Mouse (Mus musculus): ENCODE data around the gene Zfx.
A peak's percentile ranks its signal among the peaks of the same experiment; 100 is the strongest.

The Zfx gene

DNA sequence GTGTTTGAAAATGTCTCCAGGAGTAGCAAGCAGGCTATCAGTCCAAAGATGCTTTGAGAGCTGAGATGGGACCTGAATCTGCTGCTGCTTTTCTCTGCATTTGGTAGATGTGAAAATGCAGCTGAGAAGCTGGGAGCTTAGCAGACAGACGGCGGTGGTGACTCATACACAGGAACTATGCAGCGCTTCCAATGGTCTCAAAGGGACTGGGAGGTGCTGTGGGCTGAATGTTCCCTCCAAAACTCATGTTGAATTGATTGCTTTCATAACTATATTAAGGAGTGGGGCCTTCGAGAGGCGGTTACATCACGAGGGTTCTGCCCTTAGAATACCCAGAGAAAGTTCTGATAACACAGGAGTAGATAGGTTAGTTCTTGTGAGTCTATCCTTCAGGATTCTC is 62.3 kb downstream of the Zfx start:
- no peak for DNase-seq (ENCODE audit: low read depth, low spot score)

DNA sequence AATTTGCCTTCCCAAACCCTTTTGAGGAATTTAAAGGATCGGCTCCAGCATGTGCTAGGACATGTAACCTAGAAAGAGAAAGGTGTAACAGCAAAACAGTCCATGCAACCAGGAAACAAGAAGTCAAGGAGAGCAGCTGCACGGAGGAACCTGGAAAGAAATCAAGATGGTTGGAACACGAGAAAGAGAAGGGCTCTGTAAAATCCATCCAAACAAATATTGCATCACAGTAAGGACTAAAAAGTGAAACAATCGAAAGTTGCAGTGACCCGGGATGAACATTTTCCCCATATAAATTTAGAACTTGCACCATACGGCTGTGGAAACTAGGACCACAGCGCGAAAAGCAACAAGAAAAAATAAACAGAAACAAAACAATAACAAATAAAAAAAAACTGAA is 62.8 kb downstream of the Zfx start:
- no peak for DNase-seq (ENCODE audit: low read depth, low spot score)

DNA sequence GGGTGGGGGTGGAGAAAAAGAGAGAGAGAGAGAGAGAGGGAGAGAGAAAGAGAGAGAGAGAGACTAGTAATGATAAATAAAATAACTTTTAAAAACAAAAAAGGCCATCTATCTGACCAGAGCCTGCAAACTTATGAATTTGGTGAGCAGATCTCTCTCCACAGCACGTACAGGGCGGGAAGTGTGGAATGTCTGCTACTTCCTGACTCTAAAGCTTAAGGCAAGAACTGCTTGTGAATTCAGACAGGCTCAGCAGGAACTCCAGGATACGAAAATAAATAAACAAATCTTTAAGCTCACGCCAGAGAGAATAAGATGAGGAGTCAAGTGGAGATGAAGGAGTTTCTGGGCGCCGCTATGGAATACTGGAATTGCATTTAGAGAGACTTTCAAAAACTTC is 64.8 kb downstream of the Zfx start:
- no peak for DNase-seq (ENCODE audit: low read depth, low spot score)

DNA sequence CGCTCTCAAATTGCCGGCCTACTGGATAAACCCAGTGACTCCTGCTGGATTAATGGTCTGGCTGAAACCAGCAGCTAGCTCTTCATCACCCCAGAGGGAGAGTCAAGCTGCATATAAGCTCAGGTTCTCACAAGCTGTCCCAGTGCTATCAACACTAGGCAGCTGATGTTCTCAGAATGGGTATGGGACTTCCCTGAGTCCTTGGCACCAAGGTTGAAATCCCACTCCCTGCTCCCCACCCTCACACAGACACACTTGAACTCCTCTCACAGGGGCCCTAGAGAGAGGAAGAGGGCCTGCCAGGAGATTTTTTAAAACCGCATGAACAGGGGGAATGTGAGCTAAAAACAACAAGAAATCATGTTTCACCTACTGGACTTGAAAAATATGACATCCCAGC is 74.5 kb downstream of the Zfx start:
- DNase-seq (ENCODE audit: low read depth, low spot score), result no peak

DNA sequence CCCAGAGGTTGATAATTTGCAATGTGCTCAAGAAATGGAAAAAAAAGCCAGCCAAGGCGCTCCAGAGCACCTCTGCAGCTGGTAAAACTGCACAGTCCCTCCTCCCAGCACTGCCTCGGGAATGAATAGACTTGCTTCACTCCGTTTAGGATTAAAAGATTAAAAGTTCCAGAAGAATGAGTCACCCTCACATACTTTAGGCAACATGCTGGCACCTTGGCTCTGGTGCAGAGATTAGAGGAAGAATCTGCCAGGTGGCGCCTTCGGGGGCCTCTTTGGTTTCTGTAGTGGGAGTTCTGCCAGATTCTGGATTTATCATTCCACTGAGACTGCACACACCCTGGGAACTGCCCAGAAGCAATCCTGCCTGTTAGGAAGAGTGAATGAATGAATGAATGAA is 75.5 kb downstream of the Zfx start:
- DNase-seq (ENCODE audit: low read depth, low spot score), result no peak

DNA sequence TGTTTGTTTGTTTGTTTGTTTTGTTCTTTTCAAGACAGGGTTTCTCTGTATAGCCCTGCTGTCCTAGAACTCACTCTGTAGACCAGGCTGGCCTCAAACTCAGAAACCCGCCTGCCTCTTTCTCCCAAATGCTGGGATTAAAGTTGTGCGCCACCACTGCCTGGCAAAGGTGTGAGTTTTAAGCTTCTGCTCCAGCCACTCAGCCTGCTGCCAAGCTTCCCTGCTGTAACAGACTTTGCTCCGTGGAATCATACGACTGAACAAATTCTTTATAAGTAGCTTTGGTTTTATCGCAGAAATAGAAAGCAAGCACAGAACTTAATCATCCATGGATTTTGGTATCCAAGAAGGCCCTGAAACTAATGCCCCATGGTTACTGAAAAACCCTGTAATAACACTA is 76.1 kb downstream of the Zfx start:
- no peak for DNase-seq (ENCODE audit: low read depth, low spot score)

DNA sequence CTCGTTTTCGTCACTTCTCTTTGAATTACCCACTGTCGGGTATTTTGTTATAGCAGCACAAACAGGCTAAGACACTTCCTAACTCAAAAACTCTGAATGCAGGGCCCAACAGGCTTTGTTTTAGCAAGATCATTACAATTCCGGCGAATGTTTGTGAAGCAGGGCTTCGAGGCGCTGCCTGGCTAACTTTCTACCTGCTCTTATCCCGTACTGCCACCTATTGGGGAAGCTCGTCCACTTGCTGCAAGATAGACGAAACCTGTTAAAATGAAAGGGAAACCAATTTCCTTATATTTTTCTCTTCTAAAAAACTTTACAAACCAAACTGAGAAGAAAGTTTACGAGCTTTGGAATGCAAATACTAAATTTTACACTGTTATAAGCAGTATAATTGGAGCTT is 90.6 kb downstream of the Zfx start:
- DNase-seq (ENCODE audit: low read depth, low spot score), result peak; percentile 64

DNA sequence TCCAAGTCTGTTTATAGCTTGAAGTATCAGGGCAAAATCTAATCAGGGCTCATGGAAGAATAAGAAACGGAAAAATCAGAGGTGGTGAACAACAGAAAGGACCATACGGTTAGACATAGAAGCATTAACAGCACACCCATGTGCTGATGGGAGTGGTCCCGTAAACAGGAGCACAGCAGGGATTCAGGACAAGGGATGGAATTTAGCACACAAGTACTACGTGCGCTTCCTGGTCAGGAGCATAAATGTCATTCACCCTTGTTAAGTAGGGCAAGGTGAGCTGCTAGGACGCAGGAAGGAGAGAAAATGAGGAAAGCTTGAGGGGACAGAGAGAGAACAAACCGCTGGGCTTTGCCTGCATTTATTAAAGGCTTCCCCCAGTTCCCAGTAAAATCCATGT is 93.4 kb downstream of the Zfx start:
- DNase-seq (ENCODE audit: low read depth, low spot score), result no peak
